In the genomic region with DNA sequence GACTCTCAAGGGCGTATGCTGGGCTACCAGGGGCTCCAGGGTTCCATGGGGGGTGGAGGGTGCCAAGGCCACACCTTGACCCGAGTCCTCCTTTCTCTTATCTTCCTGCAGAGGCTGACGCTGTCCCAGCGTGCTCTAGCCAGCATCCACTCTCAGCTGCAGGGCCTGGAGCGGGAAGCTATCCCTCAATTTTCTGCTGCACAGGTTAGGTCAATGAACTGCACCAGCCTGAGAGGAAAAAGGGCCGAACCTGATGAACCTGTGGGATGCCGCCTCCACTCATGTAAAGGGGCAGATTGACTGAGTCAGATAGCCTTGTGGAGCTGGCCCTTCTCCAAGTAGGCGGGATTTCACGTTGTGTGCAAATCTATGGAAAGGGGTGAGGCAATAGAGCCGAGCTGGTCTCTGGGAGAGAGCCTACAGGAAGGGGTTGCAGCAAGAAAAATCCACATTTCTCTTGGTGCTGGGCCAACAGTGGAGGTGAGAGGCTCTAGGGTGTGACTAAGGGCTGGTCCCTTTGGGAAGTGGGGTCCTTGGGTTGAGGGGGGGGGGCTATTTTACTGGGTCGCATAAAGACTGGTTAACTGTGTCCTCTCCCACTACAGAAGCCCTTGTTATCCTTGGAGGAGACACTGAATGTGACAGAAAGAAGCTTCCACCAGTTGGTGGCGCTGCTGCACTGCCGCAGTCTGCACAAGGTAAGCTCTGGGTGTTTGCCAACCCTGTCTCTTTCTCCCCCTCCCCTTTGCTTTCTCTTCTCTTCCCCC, we compare ENCODE assay signal across 8 mouse cellular contexts. TPM values are rescaled to one million over a fixed set of nuclear protein-coding genes. Genes with fewer than 3 reads are reported as not detected.
DNase-seq lines count a peak whose midpoint lies in the region; ATAC-seq and TF ChIP-seq lines count a peak whose summit lies in the region.
"Had no signal": no experiment of that assay in that cellular context is flagged by ENCODE, and none has a peak within 500 bp of the region (broad histone marks: within the 10 kb centered on the region; RNA-seq: fewer than 3 reads in every experiment).

No protein-coding gene starts in this region.

- no peaks in the 10 kb centered on the region for H3K27me3 ChIP-seq in forebrain, postnatal 0 days (ENCODE audit: insufficient read depth, low read length)
- no peaks in the 10 kb centered on the region for H3K27me3 ChIP-seq in hindbrain, embryonic 14.5 days (ENCODE audit: control insufficient read depth, insufficient read depth, low read length)

- no peak overlapping the region for H3K4me2 ChIP-seq in forebrain, postnatal 0 days (ENCODE audit: low read depth)
- no peak overlapping the region for H3K4me2 ChIP-seq in hindbrain, embryonic 14.5 days (replicated peaks)

- ATAC-seq in forebrain, postnatal 0 days: peak; percentile 69
- ATAC-seq in hindbrain, embryonic 14.5 days (ENCODE audit: low FRiP score): peak; percentile 53
- peak; percentile 88 for ATAC-seq in megakaryocyte progenitor cell, adult 5-6 weeks (replicated peaks; ENCODE audit: poor library complexity)

- no peak overlapping the region for H3K9ac ChIP-seq in forebrain, postnatal 0 days
- 0 out of 2 replicates have a peak overlapping the region, but pooled peaks have one; percentile 37 for H3K9ac ChIP-seq in hindbrain, embryonic 14.5 days

- TF ChIP-seq CTCF in forebrain, postnatal 0 days (IDR thresholded peaks at IDR 0.05; ENCODE audit: low read depth): peak; percentile 90

- WGBS in forebrain, postnatal 0 days: 23% methylated on average over 13 of the region's 13 CpGs
- WGBS in hindbrain, embryonic 14.5 days: 32% methylated on average over 13 of the region's 13 CpGs

- peak; percentile 88 for DNase-seq in R1 (ENCODE audit: low read depth, low spot score)
- peak; percentile 83 to 91 for DNase-seq in cerebellum, adult 18-20 months
- DNase-seq in forebrain, postnatal 0 days: peak; percentile 94
- DNase-seq in hindbrain, embryonic 14.5 days (ENCODE audit: low spot score): peak; percentile 91
- DNase-seq in left cerebral cortex, postnatal 10 days (ENCODE audit: extremely low spot score in 1 of 2, low spot score in 2 of 2): peak; percentile 78 to 90
- peak; percentile 68 for DNase-seq in skeletal muscle tissue, adult 2 months (ENCODE audit: low read depth, low spot score)

- no peaks in the 10 kb centered on the region for H3K4me1 ChIP-seq in forebrain, postnatal 0 days (ENCODE audit: insufficient read depth)
- H3K4me1 ChIP-seq in hindbrain, embryonic 14.5 days (replicated peaks; ENCODE audit: control insufficient read depth, insufficient read depth, low read length): peaks cover 6% of the 10 kb centered on the region; the same call in 1 of the 2 replicates

- peak overlapping the region; percentile 54 for H3K27ac ChIP-seq in forebrain, postnatal 0 days (ENCODE audit: low read depth, low read length)
- peak overlapping the region; percentile 75 for H3K27ac ChIP-seq in hindbrain, embryonic 14.5 days

- H3K4me3 ChIP-seq in forebrain, postnatal 0 days (ENCODE audit: low read depth, low read length): no peak overlapping the region
- H3K4me3 ChIP-seq in hindbrain, embryonic 14.5 days (replicated peaks; ENCODE audit: low read length): no peak overlapping the region
- H3K4me3 ChIP-seq: myocyte had no signal

- no peaks in the 10 kb centered on the region for H3K9me3 ChIP-seq in forebrain, postnatal 0 days (ENCODE audit: low read length)
- no peaks in the 10 kb centered on the region for H3K9me3 ChIP-seq in hindbrain, embryonic 14.5 days (ENCODE audit: control insufficient read depth, low read length)

- intact Hi-C loops in left cerebral cortex, postnatal 10 days (cut with DNase I): no loop called here

- peaks cover 46% of the 10 kb centered on the region for H3K36me3 ChIP-seq in forebrain, postnatal 0 days (ENCODE audit: insufficient read depth)
- H3K36me3 ChIP-seq in hindbrain, embryonic 14.5 days (replicated peaks; ENCODE audit: control insufficient read depth, insufficient read depth): peaks cover 20% of the 10 kb centered on the region; the same call in 1 of the 2 replicates

RNA-seq across cellular contexts. Expression of a gene that starts 6.0 kb away (rescaled TPM):
- total RNA-seq in forebrain, postnatal 0 days (2014; rRNA removed): 124 and 174 TPM in 2 replicates
- 20.5 and 35.8 TPM in 2 replicates for polyA plus RNA-seq in forebrain, postnatal 0 days (2015; fragmentation: Nextera tagmentation; extraction: Ambion mirVana)
- polyA plus RNA-seq in hindbrain, embryonic 14.5 days (2014; fragmentation: Nextera tagmentation; extraction: Ambion mirVana): 65.3 and 66.7 TPM in 2 replicates
- 100 to 1,000 TPM; 160 to 166 TPM for total RNA-seq in left cerebral cortex, postnatal 10 days (2021)
- 23.2 and 36.4 TPM in 2 replicates for total RNA-seq in megakaryocyte progenitor cell, adult 5-6 weeks (2015)
- total RNA-seq in megakaryocyte progenitor cell, adult 5-6 weeks (2017): 19.5 and 24.1 TPM in 2 replicates

RNA-seq across cellular contexts. Expression of a gene that starts 11.7 kb away (rescaled TPM):
- total RNA-seq in forebrain, postnatal 0 days (2014; rRNA removed): 180 and 204 TPM in 2 replicates
- polyA plus RNA-seq in forebrain, postnatal 0 days (2015; fragmentation: Nextera tagmentation; extraction: Ambion mirVana): 90.0 and 160 TPM in 2 replicates
- 148 and 151 TPM in 2 replicates for polyA plus RNA-seq in hindbrain, embryonic 14.5 days (2014; fragmentation: Nextera tagmentation; extraction: Ambion mirVana)
- total RNA-seq in left cerebral cortex, postnatal 10 days (2021): 100 to 1,000 TPM; 570 to 685 TPM
- total RNA-seq in megakaryocyte progenitor cell, adult 5-6 weeks (2015): 0.12 and 0.39 TPM in 2 replicates
- 0.17 TPM in 1 of 2 replicates, not detected in the other for total RNA-seq in megakaryocyte progenitor cell, adult 5-6 weeks (2017)

RNA-seq across cellular contexts. Expression of a gene that starts 19.3 kb away (rescaled TPM):
- total RNA-seq in forebrain, postnatal 0 days (2014; rRNA removed): 5.1 and 5.5 TPM in 2 replicates
- 4.4 and 4.8 TPM in 2 replicates for polyA plus RNA-seq in forebrain, postnatal 0 days (2015; fragmentation: Nextera tagmentation; extraction: Ambion mirVana)
- 3.1 and 3.7 TPM in 2 replicates for polyA plus RNA-seq in hindbrain, embryonic 14.5 days (2014; fragmentation: Nextera tagmentation; extraction: Ambion mirVana)
- total RNA-seq in left cerebral cortex, postnatal 10 days (2021): 1 to 10 TPM; 5.2 to 6.2 TPM
- total RNA-seq in megakaryocyte progenitor cell, adult 5-6 weeks (2015): 0.72 and 1.5 TPM in 2 replicates
- total RNA-seq in megakaryocyte progenitor cell, adult 5-6 weeks (2017): 2.2 and 2.9 TPM in 2 replicates

RNA-seq across cellular contexts. Expression of a gene that starts 33.8 kb away (rescaled TPM):
- 3.5 and 4.0 TPM in 2 replicates for total RNA-seq in forebrain, postnatal 0 days (2014; rRNA removed)
- 6.7 and 6.9 TPM in 2 replicates for polyA plus RNA-seq in forebrain, postnatal 0 days (2015; fragmentation: Nextera tagmentation; extraction: Ambion mirVana)
- 7.0 and 7.2 TPM in 2 replicates for polyA plus RNA-seq in hindbrain, embryonic 14.5 days (2014; fragmentation: Nextera tagmentation; extraction: Ambion mirVana)
- total RNA-seq in left cerebral cortex, postnatal 10 days (2021): 1 to 10 TPM; 3.3 to 3.4 TPM
- not detected in 2 replicates for total RNA-seq in megakaryocyte progenitor cell, adult 5-6 weeks (2015)
- total RNA-seq in megakaryocyte progenitor cell, adult 5-6 weeks (2017): not detected in 2 replicates

Comparison
In these comparisons a context has a peak if more than half of its experiments do, and no peak if none do; other contexts are left out.
1. RNA of a gene that starts 11.7 kb away (total RNA-seq): 570 to 685 TPM in left cerebral cortex, postnatal 10 days and 180 to 204 TPM in forebrain, postnatal 0 days; 0.12 to 0.39 TPM in megakaryocyte progenitor cell, adult 5-6 weeks; every median in the first group is over 100 times any median in the second.
2. Peak in every context shown above with its lines, with median percentiles within 50 percentile points of each other: DNase-seq and ATAC-seq.